Mouse (Mus musculus): Measurements from ENCODE around the gene Apol8. TPM values are rescaled to one million over a fixed set of nuclear protein-coding genes. Genes with fewer than 3 reads are reported as not detected.
"Not testable (repeated sequence)": the region's sequence is repeated elsewhere in the genome, so short reads cannot be mapped to it uniquely, and the experiment has no call there.

Apol8 gene
- total and polyA plus RNA-seq, 2 experiments from 2014 or later = 0.44 to 2.0 TPM

DNA sequence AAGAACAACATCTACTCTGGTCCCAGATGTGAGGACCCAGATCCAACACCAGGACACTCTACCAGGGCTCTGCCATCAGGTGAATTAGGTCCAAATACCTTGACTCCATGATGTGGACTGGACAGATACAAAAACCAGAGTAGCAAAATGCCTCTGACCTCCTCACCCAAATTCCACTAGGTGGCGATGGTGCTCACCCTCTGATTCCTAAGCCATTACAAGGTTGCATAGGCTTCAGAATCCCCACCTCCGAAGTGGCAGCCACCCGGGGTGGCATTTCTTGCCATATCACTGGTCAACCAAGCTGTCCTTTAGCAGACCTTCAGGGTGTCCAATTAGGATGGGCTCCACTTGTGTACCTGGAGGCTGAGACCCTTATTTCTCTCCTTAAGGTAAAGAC lies 29.7 kb downstream of the Apol8 start:
- H3K4me2 ChIP-seq (ENCODE audit: low read depth); H3K27me3 ChIP-seq (ENCODE audit: insufficient read depth, low read length); DNase-seq; H3K36me3 ChIP-seq (ENCODE audit: insufficient read depth); H3K9me3 ChIP-seq (ENCODE audit: low read length); H3K4me1 ChIP-seq (ENCODE audit: insufficient read depth); H3K9ac ChIP-seq; H3K4me3 ChIP-seq (ENCODE audit: low read depth, low read length); H3K27ac ChIP-seq (ENCODE audit: low read depth, low read length); ATAC-seq: not testable (repeated sequence)
- 9% methylated on average over 3 of the region's 3 CpGs for WGBS
- TF ChIP-seq CTCF (IDR thresholded peaks at IDR 0.05; ENCODE audit: low read depth) = peak; percentile 51

DNA sequence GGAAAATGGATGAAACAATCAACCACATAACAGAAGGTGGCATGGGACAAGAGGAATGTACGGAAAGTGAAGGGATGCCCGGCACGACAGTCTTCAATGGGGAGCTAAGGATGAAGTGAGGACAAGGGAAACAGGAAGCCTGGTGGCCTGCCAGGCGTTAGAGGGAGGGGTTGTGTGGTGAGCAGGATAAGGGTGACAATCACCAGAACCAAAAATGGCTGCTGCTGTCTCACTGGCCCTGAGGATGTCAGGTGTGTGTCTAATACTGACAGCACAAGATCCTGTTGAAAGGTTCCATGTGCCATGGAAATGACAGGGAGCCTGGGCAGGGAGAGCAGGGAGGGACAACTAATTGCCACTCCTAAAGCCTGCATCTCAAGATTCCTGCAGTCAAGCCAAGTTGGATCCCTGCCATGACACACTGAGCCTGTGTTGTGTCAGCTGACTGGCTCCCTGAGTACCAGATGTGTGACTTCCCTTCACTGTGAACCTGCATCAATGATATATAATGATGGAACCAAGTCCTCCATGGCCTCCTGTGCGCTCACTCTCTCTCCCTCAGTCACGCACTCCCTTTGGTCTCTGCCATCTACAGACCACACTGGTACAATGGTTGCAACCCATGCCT lies 31.3 kb downstream of the Apol8 start:
- H3K9me3 ChIP-seq (ENCODE audit: low read length); H3K36me3 ChIP-seq (ENCODE audit: insufficient read depth); H3K27me3 ChIP-seq (ENCODE audit: insufficient read depth, low read length); H3K4me3 ChIP-seq (ENCODE audit: low read depth, low read length); H3K4me1 ChIP-seq (ENCODE audit: insufficient read depth); ATAC-seq; H3K4me2 ChIP-seq (ENCODE audit: low read depth); H3K9ac ChIP-seq; H3K27ac ChIP-seq (ENCODE audit: low read depth, low read length): not testable (repeated sequence)
- peak; percentile 17 for DNase-seq
- WGBS = 77% methylated on average over 6 of the region's 6 CpGs

DNA sequence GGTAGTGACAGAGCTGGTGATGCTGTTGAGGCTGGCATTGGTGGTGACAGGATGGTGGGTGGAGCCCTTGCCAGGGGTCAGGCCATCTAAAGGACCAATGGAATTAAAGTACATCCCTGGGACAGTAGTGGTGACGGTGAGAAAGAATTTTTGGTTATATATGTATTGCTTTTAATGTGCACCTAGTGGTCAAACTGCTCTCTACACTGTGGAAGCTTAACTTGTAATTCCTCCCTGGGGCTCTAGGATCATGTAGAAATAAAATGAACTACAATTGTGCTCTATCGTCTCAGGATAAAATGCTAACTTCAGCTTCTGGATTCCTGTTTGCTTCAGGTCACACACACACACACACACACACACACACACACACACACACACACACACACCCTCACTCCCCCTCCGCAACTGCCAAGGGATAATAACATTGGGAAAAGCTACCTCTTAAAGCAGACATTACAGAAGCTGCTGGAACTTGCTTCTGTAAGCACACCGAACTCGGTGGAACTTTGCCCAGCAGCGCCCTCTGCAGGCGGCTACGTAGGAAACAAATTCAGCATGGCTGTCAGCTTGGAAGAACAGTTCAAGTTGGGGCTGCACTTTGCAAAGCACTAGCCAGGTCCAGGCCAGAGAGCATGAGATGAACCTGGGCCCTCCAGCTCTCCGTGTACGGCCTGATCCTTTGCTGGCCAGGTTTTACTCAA lies 32.4 kb downstream of the Apol8 start:
- H3K36me3 ChIP-seq (ENCODE audit: insufficient read depth); H3K9me3 ChIP-seq (ENCODE audit: low read length); H3K4me1 ChIP-seq (ENCODE audit: insufficient read depth); H3K27me3 ChIP-seq (ENCODE audit: insufficient read depth, low read length); H3K4me3 ChIP-seq (ENCODE audit: low read depth, low read length); DNase-seq; H3K27ac ChIP-seq (ENCODE audit: low read depth, low read length); H3K9ac ChIP-seq; H3K4me2 ChIP-seq (ENCODE audit: low read depth): not testable (repeated sequence)
- WGBS = 28% methylated on average over 2 of the region's 10 CpGs
- peak; percentile 74 for ATAC-seq

DNA sequence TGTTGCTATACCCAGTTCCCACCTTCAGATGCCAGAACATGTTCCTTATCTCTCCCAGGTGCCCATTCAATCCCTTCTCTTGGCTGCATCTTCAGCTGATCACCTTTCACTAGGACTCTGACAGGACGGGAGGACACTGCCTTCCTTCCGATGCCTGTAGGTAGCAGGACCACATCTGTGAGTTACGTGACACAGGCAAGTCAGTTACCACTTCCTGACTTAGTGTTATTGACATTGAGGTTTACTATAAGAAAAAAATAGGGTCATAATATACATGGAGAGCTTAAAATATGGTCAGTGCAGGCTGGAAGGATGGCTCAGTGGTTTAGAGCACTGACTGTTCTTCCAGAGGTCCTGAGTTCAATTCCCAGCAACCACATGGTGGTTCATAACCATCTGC lies 35.3 kb downstream of the Apol8 start:
- no CpG with 5 or more reads among the region's 3 CpGs for WGBS
- H3K27ac ChIP-seq (ENCODE audit: low read depth, low read length); ATAC-seq; H3K9me3 ChIP-seq (ENCODE audit: low read length); DNase-seq; H3K36me3 ChIP-seq (ENCODE audit: insufficient read depth); H3K4me2 ChIP-seq (ENCODE audit: low read depth); H3K4me1 ChIP-seq (ENCODE audit: insufficient read depth); H3K9ac ChIP-seq; H3K4me3 ChIP-seq (ENCODE audit: low read depth, low read length); H3K27me3 ChIP-seq (ENCODE audit: insufficient read depth, low read length): not testable (repeated sequence)

GRCm38 (mm10) chr15:77718240-77718639 lies 38.6 kb downstream of the Apol8 start:
- H3K27me3 ChIP-seq (ENCODE audit: insufficient read depth, low read length); H3K27ac ChIP-seq (ENCODE audit: low read depth, low read length); ATAC-seq; H3K9ac ChIP-seq; H3K36me3 ChIP-seq (ENCODE audit: insufficient read depth); DNase-seq; H3K9me3 ChIP-seq (ENCODE audit: low read length); H3K4me1 ChIP-seq (ENCODE audit: insufficient read depth); H3K4me3 ChIP-seq (ENCODE audit: low read depth, low read length); H3K4me2 ChIP-seq (ENCODE audit: low read depth): not testable (repeated sequence)
- WGBS = 89% methylated on average over 2 of the region's 6 CpGs

- not testable (repeated sequence) for H3K27me3 ChIP-seq (ENCODE audit: insufficient read depth, low read length); H3K36me3 ChIP-seq (ENCODE audit: insufficient read depth); H3K4me3 ChIP-seq (ENCODE audit: low read depth, low read length); H3K9ac ChIP-seq; ATAC-seq; DNase-seq; H3K4me1 ChIP-seq (ENCODE audit: insufficient read depth); H3K9me3 ChIP-seq (ENCODE audit: low read length); H3K27ac ChIP-seq (ENCODE audit: low read depth, low read length); H3K4me2 ChIP-seq (ENCODE audit: low read depth)
- WGBS = no CpG with 5 or more reads among the region's 1 CpGs
Observed at GRCm38 (mm10) chr15:77708936-77709335, 47.9 kb downstream of the Apol8 start.

DNA sequence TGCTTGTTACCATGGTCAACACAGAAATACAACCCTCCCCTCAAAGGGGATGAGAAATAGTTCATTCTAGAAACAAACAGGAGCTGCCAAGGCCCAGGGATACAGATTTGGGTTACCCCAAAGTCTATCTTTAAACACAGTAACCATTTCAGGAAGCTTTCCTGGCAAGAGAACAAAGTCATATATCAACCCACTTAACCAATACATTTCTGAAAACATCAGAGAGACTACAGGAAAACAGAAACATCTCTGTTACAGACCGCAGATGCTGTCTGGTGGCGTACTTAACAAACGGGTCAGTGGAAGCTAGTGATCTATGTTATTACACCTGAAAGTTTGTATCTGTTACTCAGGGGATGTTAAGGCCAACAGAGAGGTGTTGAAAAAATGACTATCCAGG lies 51.5 kb downstream of the Apol8 start:
- not testable (repeated sequence) for H3K9me3 ChIP-seq (ENCODE audit: low read length); DNase-seq; H3K27ac ChIP-seq (ENCODE audit: low read depth, low read length); H3K4me2 ChIP-seq (ENCODE audit: low read depth); H3K4me1 ChIP-seq (ENCODE audit: insufficient read depth); H3K36me3 ChIP-seq (ENCODE audit: insufficient read depth); H3K9ac ChIP-seq; H3K27me3 ChIP-seq (ENCODE audit: insufficient read depth, low read length); ATAC-seq; H3K4me3 ChIP-seq (ENCODE audit: low read depth, low read length)
- 92% methylated on average over 3 of the region's 3 CpGs for WGBS

DNA sequence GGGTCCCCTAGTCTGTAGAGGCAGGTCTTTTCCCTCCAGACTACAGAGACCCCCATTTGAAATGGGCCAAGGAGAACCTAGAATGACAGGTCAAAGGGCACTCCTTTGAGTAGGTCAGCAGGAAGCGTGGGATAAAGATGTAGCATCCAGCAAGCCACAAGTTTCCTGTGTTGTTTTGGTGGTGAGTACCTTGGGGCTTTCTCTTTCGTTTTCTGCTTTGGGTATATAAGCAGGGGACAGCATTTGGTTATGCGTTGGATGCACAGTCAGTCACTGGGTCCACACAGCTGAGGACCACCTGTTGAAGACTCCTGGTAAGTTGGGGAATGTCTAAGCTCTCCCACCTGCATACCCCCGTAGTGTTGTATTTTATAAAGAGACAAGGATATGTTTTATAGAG lies 58.1 kb downstream of the Apol8 start, which contains the start of gene Apol7e:
Gene Apol7e, plus strand, starts transcription at position 202 of the 400 bp plus-strand sequence.
- not testable (repeated sequence) for H3K9ac ChIP-seq; H3K4me3 ChIP-seq (ENCODE audit: low read depth, low read length); H3K27me3 ChIP-seq (ENCODE audit: insufficient read depth, low read length); H3K9me3 ChIP-seq (ENCODE audit: low read length); H3K4me2 ChIP-seq (ENCODE audit: low read depth); DNase-seq; H3K4me1 ChIP-seq (ENCODE audit: insufficient read depth); H3K36me3 ChIP-seq (ENCODE audit: insufficient read depth); ATAC-seq; H3K27ac ChIP-seq (ENCODE audit: low read depth, low read length)
- WGBS = 91% methylated on average over 4 of the region's 4 CpGs

Other genes with a start within 250 kb of the Apol8 start
- gene Apol11a, start 248.7 kb downstream of the Apol8 start, total RNA-seq (2014; rRNA removed) = not detected in 2 replicates
- not detected in 2 replicates for gene Apol11a, start 248.7 kb downstream of the Apol8 start, polyA plus RNA-seq (2015; fragmentation: Nextera tagmentation; extraction: Ambion mirVana)
- not detected in 2 replicates for gene Apol7c, start 223.7 kb downstream of the Apol8 start, total RNA-seq (2014; rRNA removed)
- gene Apol7c, start 223.7 kb downstream of the Apol8 start, polyA plus RNA-seq (2015; fragmentation: Nextera tagmentation; extraction: Ambion mirVana) = not detected in 2 replicates
- not detected in 2 replicates for gene 1700025B11Rik, start 195.1 kb downstream of the Apol8 start, total RNA-seq (2014; rRNA removed)
- gene 1700025B11Rik, start 195.1 kb downstream of the Apol8 start, polyA plus RNA-seq (2015; fragmentation: Nextera tagmentation; extraction: Ambion mirVana) = not detected in 2 replicates
- gene Apol10b, start 160.9 kb downstream of the Apol8 start, total RNA-seq (2014; rRNA removed) = 0.05 TPM in 1 of 2 replicates, not detected in the other
- gene Apol10b, start 160.9 kb downstream of the Apol8 start, polyA plus RNA-seq (2015; fragmentation: Nextera tagmentation; extraction: Ambion mirVana) = not detected in 2 replicates
- gene Gm36245, start 157.7 kb downstream of the Apol8 start, total RNA-seq (2014; rRNA removed) = not detected in 2 replicates
- not detected in 2 replicates for gene Gm36245, start 157.7 kb downstream of the Apol8 start, polyA plus RNA-seq (2015; fragmentation: Nextera tagmentation; extraction: Ambion mirVana)
- gene Apol11b, start 113.7 kb downstream of the Apol8 start, total RNA-seq (2014; rRNA removed) = not detected in 2 replicates
- not detected in 2 replicates for gene Apol11b, start 113.7 kb downstream of the Apol8 start, polyA plus RNA-seq (2015; fragmentation: Nextera tagmentation; extraction: Ambion mirVana)
- not detected in 2 replicates for gene Apol7e, start 58.1 kb downstream of the Apol8 start, total RNA-seq (2014; rRNA removed)
- gene Apol7e, start 58.1 kb downstream of the Apol8 start, polyA plus RNA-seq (2015; fragmentation: Nextera tagmentation; extraction: Ambion mirVana) = 0.08 TPM in 1 of 2 replicates, not detected in the other
- gene Apol9b, start 28.0 kb downstream of the Apol8 start, total RNA-seq (2014; rRNA removed) = not detected in 2 replicates
- gene Apol9b, start 28.0 kb downstream of the Apol8 start, polyA plus RNA-seq (2015; fragmentation: Nextera tagmentation; extraction: Ambion mirVana) = 0.16 TPM in 1 of 2 replicates, not detected in the other
- 26.4 and 35.2 TPM in 2 replicates for gene Myh9, start 85.2 kb upstream of the Apol8 start, total RNA-seq (2014; rRNA removed)
- 5.8 and 7.2 TPM in 2 replicates for gene Myh9, start 85.2 kb upstream of the Apol8 start, polyA plus RNA-seq (2015; fragmentation: Nextera tagmentation; extraction: Ambion mirVana)
- gene Txn2, start 172.0 kb upstream of the Apol8 start, total RNA-seq (2014; rRNA removed) = 35.8 and 36.5 TPM in 2 replicates
- 200 and 227 TPM in 2 replicates for gene Txn2, start 172.0 kb upstream of the Apol8 start, polyA plus RNA-seq (2015; fragmentation: Nextera tagmentation; extraction: Ambion mirVana)
- gene Foxred2, start 199.7 kb upstream of the Apol8 start, total RNA-seq (2014; rRNA removed) = 24.5 and 26.9 TPM in 2 replicates
- 9.4 and 10.6 TPM in 2 replicates for gene Foxred2, start 199.7 kb upstream of the Apol8 start, polyA plus RNA-seq (2015; fragmentation: Nextera tagmentation; extraction: Ambion mirVana)
- gene Eif3d, start 213.8 kb upstream of the Apol8 start, total RNA-seq (2014; rRNA removed) = 165 and 167 TPM in 2 replicates
- gene Eif3d, start 213.8 kb upstream of the Apol8 start, polyA plus RNA-seq (2015; fragmentation: Nextera tagmentation; extraction: Ambion mirVana) = 130 and 165 TPM in 2 replicates

All from forebrain, postnatal 0 days (tissue).